Mouse (Mus musculus) midbrain, embryonic 16.5 days (tissue): ENCODE measurements around the gene Zfand5. TPM values are rescaled to one million over a fixed set of nuclear protein-coding genes. Genes with fewer than 3 reads are reported as not detected.

ENCODE experiments used
- polyA plus RNA-seq: library from polyadenylated mRNA; unstranded; fragments of >200 nt; fragmentation: Nextera tagmentation; extraction: Ambion mirVana; gene quantifications from 2 replicates; pipeline ENCODE4 v1.2.1, GENCODE M21; 2015

The Zfand5 gene
- polyA plus RNA-seq, 1 experiment from 2014 or later = 133 TPM

Other genes with a start within 250 kb of the Zfand5 start
- 0.71 and 1.0 TPM in 2 replicates for gene Gda, start 201.2 kb downstream of the Zfand5 start, polyA plus RNA-seq